Mouse (Mus musculus): ENCODE measurements around the gene Slc10a4. TPM values are rescaled to one million over a fixed set of nuclear protein-coding genes. Genes with fewer than 3 reads are reported as not detected.

The Slc10a4 gene
- polyA plus RNA-seq (2016; fragmentation: Nextera tagmentation; extraction: Ambion mirVana): 15.0 and 16.4 TPM in 2 replicates

- Histone ChIP-seq H3K4me3 (peak within 1 kb of the TSS; percentile 40), H3K9ac (replicated peaks) (peak within 1 kb of the TSS; percentile 48), H3K4me1 (peaks cover 7% of the 10 kb centered on the region; the same call in 1 of the 2 replicates), H3K4me2 (replicated peaks) (peak within 1 kb of the TSS; percentile 52), H3K27me3 (peaks cover 37% of the 10 kb centered on the region), H3K36me3 (no peaks in the 10 kb centered on the region), H3K9me3 (no peaks in the 10 kb centered on the region), H3K27ac (replicated peaks) (no peak within 1 kb of the TSS)
- peak; percentile 93 for ATAC-seq (ENCODE audit: low FRiP score, low read depth)
- 7% methylated on average over 65 of the region's 65 CpGs for WGBS
Observed at GRCm38 (mm10) chr5:73006784-73007581, at the start of gene Slc10a4. Gene Slc10a4 (plus strand): TSS chr5:73006883.

- Histone ChIP-seq H3K9me3 (no peaks in the 10 kb centered on the region), H3K27ac (replicated peaks) (no peak overlapping the region), H3K4me2 (replicated peaks) (no peak overlapping the region), H3K36me3 (peaks cover 8% of the 10 kb centered on the region), H3K4me3 (no peak overlapping the region), H3K9ac (replicated peaks) (no peak overlapping the region), H3K4me1 (no peaks in the 10 kb centered on the region), H3K27me3 (no peaks in the 10 kb centered on the region)
- no peak for ATAC-seq (ENCODE audit: low FRiP score, low read depth)
- 92% methylated on average over 17 of the region's 17 CpGs for WGBS
Observed at GRCm38 (mm10) chr5:72957281-72957680, 49.4 kb upstream of the Slc10a4 start.

- Histone ChIP-seq H3K27me3 (no peaks in the 10 kb centered on the region), H3K27ac (replicated peaks) (no peak overlapping the region), H3K9ac (replicated peaks) (no peak overlapping the region), H3K4me3 (no peak overlapping the region), H3K4me1 (no peaks in the 10 kb centered on the region), H3K4me2 (replicated peaks) (no peak overlapping the region), H3K9me3 (no peaks in the 10 kb centered on the region), H3K36me3 (peaks cover 17% of the 10 kb centered on the region)
- no peak for ATAC-seq (ENCODE audit: low FRiP score, low read depth)
- WGBS: 78% methylated on average over 6 of the region's 6 CpGs
Observed at GRCm38 (mm10) chr5:72960096-72960495, 46.6 kb upstream of the Slc10a4 start.

- 92% methylated on average over 3 of the region's 3 CpGs for WGBS
- Histone ChIP-seq H3K4me3 (no peak overlapping the region), H3K9ac (replicated peaks) (no peak overlapping the region), H3K9me3 (no peaks in the 10 kb centered on the region), H3K36me3 (peaks cover 30% of the 10 kb centered on the region), H3K27ac (replicated peaks) (no peak overlapping the region), H3K4me1 (no peaks in the 10 kb centered on the region), H3K27me3 (no peaks in the 10 kb centered on the region), H3K4me2 (replicated peaks) (no peak overlapping the region)
- ATAC-seq (ENCODE audit: low FRiP score, low read depth): no peak
Observed at GRCm38 (mm10) chr5:72965706-72966105, 41.0 kb upstream of the Slc10a4 start.

GRCm38 (mm10) chr5:72972435-72972834 lies 34.2 kb upstream of the Slc10a4 start:
- Histone ChIP-seq H3K27ac (replicated peaks) (0 out of 2 replicates have a peak overlapping the region, but pooled peaks have one; percentile 40), H3K27me3 (no peaks in the 10 kb centered on the region), H3K4me2 (replicated peaks) (no peak overlapping the region), H3K9me3 (no peaks in the 10 kb centered on the region), H3K9ac (replicated peaks) (no peak overlapping the region), H3K4me3 (no peak overlapping the region), H3K36me3 (peaks cover 41% of the 10 kb centered on the region), H3K4me1 (0 out of 2 replicates have a peak, but pooled peaks cover 3% of the 10 kb centered on the region)
- 56% methylated on average over 4 of the region's 4 CpGs for WGBS
- ATAC-seq (ENCODE audit: low FRiP score, low read depth): no peak

- H3K27me3 ChIP-seq: no peaks in the 10 kb centered on the region
- H3K27ac ChIP-seq (replicated peaks): 0 out of 2 replicates have a peak overlapping the region, but pooled peaks have one; percentile 40
- H3K4me1 ChIP-seq: 0 out of 2 replicates have a peak, but pooled peaks cover 3% of the 10 kb centered on the region
- peak; percentile 16; the same call in 1 of the 2 replicates for ATAC-seq (ENCODE audit: low FRiP score, low read depth)
- H3K36me3 ChIP-seq: peaks cover 41% of the 10 kb centered on the region
- H3K4me3 ChIP-seq: no peak overlapping the region
- no peak overlapping the region for H3K9ac ChIP-seq (replicated peaks)
- H3K9me3 ChIP-seq: no peaks in the 10 kb centered on the region
- 37% methylated on average over 5 of the region's 5 CpGs for WGBS
- no peak overlapping the region for H3K4me2 ChIP-seq (replicated peaks)
Observed at GRCm38 (mm10) chr5:72972934-72973333, 33.7 kb upstream of the Slc10a4 start.

GRCm38 (mm10) chr5:72974602-72975001 lies 32.1 kb upstream of the Slc10a4 start, which contains the start of gene Gm10135:
Gene Gm10135 (minus strand): TSS chr5:72974702.
- Histone ChIP-seq H3K4me1 (0 out of 2 replicates have a peak, but pooled peaks cover 3% of the 10 kb centered on the region), H3K9me3 (no peaks in the 10 kb centered on the region), H3K4me2 (replicated peaks) (no peak within 1 kb of the TSS), H3K36me3 (peaks cover 28% of the 10 kb centered on the region), H3K9ac (replicated peaks) (no peak within 1 kb of the TSS), H3K27me3 (no peaks in the 10 kb centered on the region), H3K27ac (replicated peaks) (no peak within 1 kb of the TSS), H3K4me3 (no peak within 1 kb of the TSS)
- no peak for ATAC-seq (ENCODE audit: low FRiP score, low read depth)
- 96% methylated on average over 7 of the region's 7 CpGs for WGBS

GRCm38 (mm10) chr5:72975996-72976395 lies 30.7 kb upstream of the Slc10a4 start:
- Histone ChIP-seq H3K4me3 (no peak overlapping the region), H3K4me1 (0 out of 2 replicates have a peak, but pooled peaks cover 3% of the 10 kb centered on the region), H3K27me3 (no peaks in the 10 kb centered on the region), H3K9ac (replicated peaks) (no peak overlapping the region), H3K4me2 (replicated peaks) (no peak overlapping the region), H3K9me3 (no peaks in the 10 kb centered on the region), H3K36me3 (peaks cover 34% of the 10 kb centered on the region), H3K27ac (replicated peaks) (no peak overlapping the region)
- 96% methylated on average over 6 of the region's 6 CpGs for WGBS
- no peak for ATAC-seq (ENCODE audit: low FRiP score, low read depth)

- Histone ChIP-seq H3K4me1 (0 out of 2 replicates have a peak, but pooled peaks cover 3% of the 10 kb centered on the region), H3K27me3 (no peaks in the 10 kb centered on the region), H3K4me3 (no peak overlapping the region), H3K9me3 (no peaks in the 10 kb centered on the region), H3K4me2 (replicated peaks) (no peak overlapping the region), H3K9ac (replicated peaks) (no peak overlapping the region), H3K36me3 (peaks cover 35% of the 10 kb centered on the region), H3K27ac (replicated peaks) (no peak overlapping the region)
- no peak for ATAC-seq (ENCODE audit: low FRiP score, low read depth)
- 94% methylated on average over 4 of the region's 4 CpGs for WGBS
Observed at GRCm38 (mm10) chr5:72976539-72976938, 30.1 kb upstream of the Slc10a4 start.

GRCm38 (mm10) chr5:72984091-72984490 lies 22.6 kb upstream of the Slc10a4 start:
- Histone ChIP-seq H3K9me3 (no peaks in the 10 kb centered on the region), H3K27me3 (no peaks in the 10 kb centered on the region), H3K27ac (replicated peaks) (no peak overlapping the region), H3K4me1 (no peaks in the 10 kb centered on the region), H3K9ac (replicated peaks) (no peak overlapping the region), H3K4me2 (replicated peaks) (no peak overlapping the region), H3K4me3 (no peak overlapping the region), H3K36me3 (peaks cover 11% of the 10 kb centered on the region)
- 1% methylated on average over 2 of the region's 2 CpGs for WGBS
- no peak for ATAC-seq (ENCODE audit: low FRiP score, low read depth)

- H3K27me3 ChIP-seq: no peaks in the 10 kb centered on the region
- no peak overlapping the region for H3K4me2 ChIP-seq (replicated peaks)
- WGBS: 90% methylated on average over 7 of the region's 7 CpGs
- H3K27ac ChIP-seq (replicated peaks): no peak overlapping the region
- no peaks in the 10 kb centered on the region for H3K9me3 ChIP-seq
- no peaks in the 10 kb centered on the region for H3K36me3 ChIP-seq
- H3K4me3 ChIP-seq: no peak overlapping the region
- 0 out of 2 replicates have a peak, but pooled peaks cover 3% of the 10 kb centered on the region for H3K4me1 ChIP-seq
- H3K9ac ChIP-seq (replicated peaks): no peak overlapping the region
- ATAC-seq (ENCODE audit: low FRiP score, low read depth): no peak
Observed at GRCm38 (mm10) chr5:72987786-72988185, 18.9 kb upstream of the Slc10a4 start.

- ATAC-seq (ENCODE audit: low FRiP score, low read depth): no peak
- no peak overlapping the region for H3K4me3 ChIP-seq
- H3K4me2 ChIP-seq (replicated peaks): no peak overlapping the region
- H3K9me3 ChIP-seq: no peaks in the 10 kb centered on the region
- WGBS: 79% methylated on average over 8 of the region's 8 CpGs
- H3K4me1 ChIP-seq: peaks cover 11% of the 10 kb centered on the region
- no peak overlapping the region for H3K27ac ChIP-seq (replicated peaks)
- no peaks in the 10 kb centered on the region for H3K36me3 ChIP-seq
- no peak overlapping the region for H3K9ac ChIP-seq (replicated peaks)
- no peaks in the 10 kb centered on the region for H3K27me3 ChIP-seq
Observed at GRCm38 (mm10) chr5:72989756-72990155, 16.9 kb upstream of the Slc10a4 start.
